In the genomic region with DNA sequence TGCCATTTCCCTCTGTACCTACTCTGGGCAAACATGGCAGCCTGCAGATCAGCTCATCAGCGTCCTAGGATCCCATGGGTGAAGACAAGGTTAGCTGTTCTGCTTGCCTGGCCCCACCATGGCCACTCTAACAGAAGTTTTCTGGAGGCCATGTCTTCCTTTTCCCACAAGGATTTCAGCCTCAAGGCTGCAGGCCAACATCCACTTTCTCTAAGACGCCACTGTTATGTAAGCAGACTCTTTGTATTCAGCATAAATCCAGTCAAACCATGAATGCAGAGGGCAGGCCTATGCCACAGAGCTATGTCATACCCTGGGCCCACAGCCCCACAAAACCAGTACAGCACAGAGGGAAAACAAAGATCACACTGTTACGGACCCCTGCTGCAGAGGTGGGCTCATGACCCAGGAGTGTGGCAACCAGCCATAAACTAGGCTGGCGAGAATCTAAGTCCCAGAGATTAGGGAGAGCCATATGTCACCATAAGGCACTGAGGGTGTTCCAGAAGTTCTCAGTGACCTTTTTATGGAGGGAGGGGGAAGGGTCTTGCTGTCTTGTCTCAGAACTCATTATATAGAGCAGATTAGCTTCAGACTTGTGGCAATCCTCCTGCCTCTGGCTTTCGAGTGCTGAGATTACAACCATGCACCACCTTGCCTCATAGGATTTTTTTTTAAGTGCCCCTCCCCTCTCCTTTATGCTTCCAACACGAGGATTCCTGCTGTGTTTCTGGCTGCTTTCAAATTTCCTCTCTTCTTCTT, we compare ENCODE assay signal across 7 mouse cellular contexts.
A peak's percentile ranks its signal among the peaks of the same experiment; 100 is the strongest.
DNase-seq lines count a peak whose midpoint lies in the region; ATAC-seq and TF ChIP-seq lines count a peak whose summit lies in the region.

No protein-coding gene starts in this region.

- no peak overlapping the region for H3K4me3 ChIP-seq in layer of hippocampus, adult 2 months
- H3K4me3 ChIP-seq in forebrain, embryonic 15.5 days, result no peak overlapping the region
- H3K4me3 ChIP-seq in limb, embryonic 11.5 days (ENCODE audit: low read depth, low read length), result no peak overlapping the region

- no peak overlapping the region for H3K4me2 ChIP-seq in forebrain, embryonic 15.5 days (replicated peaks)
- peak overlapping the region; percentile 4; the same call in 1 of the 2 replicates for H3K4me2 ChIP-seq in limb, embryonic 11.5 days (ENCODE audit: low read depth, severe bottlenecking)

- no peaks in the 10 kb centered on the region for H3K27me3 ChIP-seq in forebrain, embryonic 15.5 days
- H3K27me3 ChIP-seq in limb, embryonic 11.5 days (ENCODE audit: control insufficient read depth, insufficient read depth, low read length), result no peaks in the 10 kb centered on the region

- H3K9ac ChIP-seq in forebrain, embryonic 15.5 days (replicated peaks), result no peak overlapping the region
- no peak overlapping the region for H3K9ac ChIP-seq in limb, embryonic 11.5 days (ENCODE audit: low read length)

- H3K27ac ChIP-seq in layer of hippocampus, adult 2 months, result peak overlapping the region; percentile 29; the same call in 1 of the 2 replicates
- H3K27ac ChIP-seq in forebrain, embryonic 15.5 days (replicated peaks), result peak overlapping the region; percentile 47
- peak overlapping the region; percentile 69 for H3K27ac ChIP-seq in limb, embryonic 11.5 days (replicated peaks; ENCODE audit: low read depth, low read length)

- peaks cover 8% of the 10 kb centered on the region for H3K4me1 ChIP-seq in forebrain, embryonic 15.5 days
- H3K4me1 ChIP-seq in limb, embryonic 11.5 days (ENCODE audit: control insufficient read depth, insufficient read depth, low read length), result peaks cover 10% of the 10 kb centered on the region

- H3K9me3 ChIP-seq in forebrain, embryonic 15.5 days, result no peaks in the 10 kb centered on the region
- H3K9me3 ChIP-seq in limb, embryonic 11.5 days (ENCODE audit: control insufficient read depth, low read length), result no peaks in the 10 kb centered on the region

- 31% methylated on average over 6 of the region's 6 CpGs for WGBS in forebrain, embryonic 15.5 days
- 34% methylated on average over 6 of the region's 6 CpGs for WGBS in limb, embryonic 11.5 days

- DNase-seq in layer of hippocampus, adult 2 months (ENCODE audit: low spot score in 2 of 2), result no peak
- no peak for DNase-seq in layer of hippocampus, postnatal 36 days
- no peak for DNase-seq in limb, embryonic 11.5 days (ENCODE audit: low spot score)
- DNase-seq in retina, postnatal 1 day, result peak; percentile 78
- DNase-seq in adrenal gland, postnatal 4 days (ENCODE audit: low spot score in 2 of 2), result no peak
- DNase-seq in gastrocnemius, postnatal 10 days, result no peak

- H3K36me3 ChIP-seq in forebrain, embryonic 15.5 days, result no peaks in the 10 kb centered on the region
- H3K36me3 ChIP-seq in limb, embryonic 11.5 days (ENCODE audit: control insufficient read depth, insufficient read depth, low read length), result no peaks in the 10 kb centered on the region

- no peak for TF ChIP-seq CTCF in layer of hippocampus, adult 2 months (conservative IDR thresholded peaks at IDR 0.05)

- ATAC-seq in forebrain, embryonic 15.5 days (replicated peaks), result peak; percentile 84
- ATAC-seq in limb, embryonic 11.5 days (ENCODE audit: insufficient number of reproducible peaks, low FRiP score, low TSS enrichment, low read depth), result peak; percentile 42
